Mouse (Mus musculus) kidney, adult 2 months (tissue): ENCODE measurements around the gene Sik3. TPM values are rescaled to one million over a fixed set of nuclear protein-coding genes. Genes with fewer than 3 reads are reported as not detected.

ENCODE experiments used
- DNase-seq: peaks from one replicate; pipeline ENCODE4 v3.0.0; 2021
- H3K27ac ChIP-seq: fragments of 200-500 bp; 2 replicates; pipeline ENCODE4 v1.5.1; 2012; ENCODE audit warnings: low read depth, low read length, control low read depth, inconsistent platforms; ENCODE audit not compliant: insufficient read depth
- H3K27me3 ChIP-seq: fragments of 200-500 bp; replicated peaks from 2 replicates; pipeline ENCODE4 v1.6.1; 2012; ENCODE audit warnings: mild to moderate bottlenecking, moderate library complexity, low read length, inconsistent platforms; ENCODE audit not compliant: control insufficient read depth, insufficient read depth
- H3K36me3 ChIP-seq: fragments of 200-500 bp; 2 replicates; pipeline ENCODE4 v1.6.1; 2012; ENCODE audit warnings: mild to moderate bottlenecking, moderate library complexity, low read length, inconsistent platforms; ENCODE audit not compliant: control insufficient read depth, insufficient read depth
- H3K4me1 ChIP-seq: fragments of 200-500 bp; 2 replicates; pipeline ENCODE4 v1.6.1; 2011; ENCODE audit warnings: low read length; ENCODE audit not compliant: control insufficient read depth, insufficient read depth
- H3K4me3 ChIP-seq: fragments of 200-500 bp; 2 replicates; pipeline ENCODE4 v1.5.1; 2011; ENCODE audit warnings: mild to moderate bottlenecking, low read depth, low read length, control low read depth; ENCODE audit not compliant: insufficient read depth
- CTCF ChIP-seq: fragments of 200-500 bp; conservative IDR thresholded peaks from 2 replicates; pipeline ENCODE4 v1.5.1; 2011; ENCODE audit warnings: low read depth, mild to moderate bottlenecking, control low read depth, low read length, moderate library complexity, mixed read lengths; ENCODE audit not compliant: insufficient read depth, insufficient read length
- POLR2A ChIP-seq: fragments of 200-500 bp; IDR thresholded peaks from one replicate; pipeline ENCODE4 v1.6.1; 2011; ENCODE audit warnings: low read depth, low read length, control low read depth
- WGBS: fragments of 180-500 bp; shearing (Covaris S2); methylation state at CpG from one replicate; pipeline ENCODE4 v1.1.7; 2018; 5-methylcytosine and 5-hydroxymethylcytosine counted together
- polyA plus RNA-seq: library from polyadenylated mRNA; depleted of rRNA; stranded (reverse); fragments of >200 nt; gene quantifications from 2 replicates; pipeline ENCODE4 v1.2.3, GENCODE M21; 2012

Sik3 gene
- polyA plus RNA-seq, 1 experiment = 32.2 TPM

DNA sequence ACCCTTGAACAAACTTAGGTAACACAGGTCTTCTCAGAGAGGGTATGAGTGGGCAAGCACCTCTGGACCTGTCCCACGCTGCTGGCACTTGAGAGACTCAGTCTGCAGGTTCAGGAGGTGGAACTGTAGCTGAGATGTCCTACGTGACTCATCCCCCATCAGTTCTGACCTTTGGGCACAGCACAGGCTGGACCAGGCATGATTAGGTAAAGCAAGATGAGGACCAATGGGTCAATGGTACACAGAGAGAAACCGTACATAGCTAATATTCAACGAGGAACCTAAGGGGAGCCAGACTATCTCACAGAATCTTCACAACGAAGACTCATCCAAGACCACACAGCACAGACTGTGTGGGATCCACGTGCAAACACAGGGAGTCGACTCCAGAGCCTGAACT is 226.2 kb downstream of the Sik3 start:
- WGBS = 83% methylated on average over 7 of the region's 7 CpGs
- no peaks in the 10 kb centered on the region for H3K36me3 ChIP-seq
- H3K27ac ChIP-seq = no peak overlapping the region
- TF ChIP-seq POLR2A = no peak
- no peak for TF ChIP-seq CTCF
- H3K4me1 ChIP-seq = 0 out of 2 replicates have a peak, but pooled peaks cover 6% of the 10 kb centered on the region
- no peaks in the 10 kb centered on the region for H3K27me3 ChIP-seq
- no peak for DNase-seq
- H3K4me3 ChIP-seq = no peak overlapping the region

- H3K27me3 ChIP-seq = no peaks in the 10 kb centered on the region
- no peak within 1 kb of the TSS for H3K27ac ChIP-seq
- H3K4me3 ChIP-seq = no peak within 1 kb of the TSS
- WGBS = 62% methylated on average over 7 of the region's 7 CpGs
- no peak for TF ChIP-seq POLR2A
- no peak for TF ChIP-seq CTCF
- H3K4me1 ChIP-seq = 0 out of 2 replicates have a peak, but pooled peaks cover 2% of the 10 kb centered on the region
- H3K36me3 ChIP-seq = no peaks in the 10 kb centered on the region
- peak; percentile 75 for DNase-seq
Observed at GRCm38 (mm10) chr9:46240526-46241153, 228.0 kb downstream of the Sik3 start, which contains the start of gene Apoa4. Gene Apoa4, plus strand, starts transcription at chr9:46240696.

DNA sequence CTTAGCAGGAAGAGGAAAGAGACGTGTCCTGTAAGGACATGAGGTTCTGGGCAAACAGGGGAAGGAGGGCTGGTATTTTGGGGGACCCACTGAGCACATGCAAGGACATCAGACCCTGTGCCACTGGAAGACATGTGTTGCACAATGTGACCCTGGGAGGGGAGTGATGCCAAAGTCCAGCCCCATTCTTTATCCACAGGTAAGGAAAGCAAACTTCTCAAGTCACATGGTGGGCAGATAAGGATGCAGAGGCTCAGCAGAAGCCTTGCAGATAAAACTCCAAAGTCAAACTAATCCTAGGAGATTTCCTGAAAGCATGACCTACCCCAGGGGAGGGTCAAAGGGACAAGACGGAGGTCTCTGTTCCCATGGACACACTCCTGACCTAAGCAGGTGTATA is 229.2 kb downstream of the Sik3 start:
- Histone ChIP-seq H3K27ac (no peak overlapping the region), H3K4me3 (no peak overlapping the region), H3K27me3 (no peaks in the 10 kb centered on the region), H3K36me3 (no peaks in the 10 kb centered on the region), H3K4me1 (no peaks in the 10 kb centered on the region)
- DNase-seq = no peak
- WGBS = 73% methylated on average over 2 of the region's 2 CpGs
- TF ChIP-seq POLR2A = no peak
- TF ChIP-seq CTCF = no peak

GRCm38 (mm10) chr9:46243122-46243521 is 230.5 kb downstream of the Sik3 start:
- H3K27me3 ChIP-seq = no peaks in the 10 kb centered on the region
- H3K27ac ChIP-seq = no peak overlapping the region
- no peak overlapping the region for H3K4me3 ChIP-seq
- H3K4me1 ChIP-seq = no peaks in the 10 kb centered on the region
- no peak for DNase-seq
- 71% methylated on average over 4 of the region's 4 CpGs for WGBS
- no peaks in the 10 kb centered on the region for H3K36me3 ChIP-seq
- TF ChIP-seq CTCF (no peak), POLR2A (no peak)

DNA sequence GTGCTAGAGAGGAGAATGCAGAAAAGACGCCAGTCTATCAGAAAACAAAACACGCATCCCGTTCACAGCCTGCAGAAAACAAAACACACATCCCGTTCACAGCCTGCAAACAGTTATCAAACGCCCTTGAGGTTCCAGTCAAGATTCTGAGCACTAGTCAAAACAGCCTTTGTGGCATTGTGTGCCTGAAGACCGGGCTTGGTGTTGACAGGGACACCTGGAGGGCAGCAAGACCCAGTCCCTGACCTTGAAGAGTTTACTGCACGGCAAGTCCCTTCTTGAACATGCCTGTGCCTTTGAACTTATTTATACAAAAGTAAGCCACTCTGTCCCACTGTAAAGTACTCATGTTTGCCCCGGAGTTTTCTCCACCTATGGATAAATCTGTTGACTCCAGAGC is 231.0 kb downstream of the Sik3 start:
- H3K36me3 ChIP-seq = no peaks in the 10 kb centered on the region
- no peaks in the 10 kb centered on the region for H3K27me3 ChIP-seq
- no peak overlapping the region for H3K4me3 ChIP-seq
- no peak for DNase-seq
- TF ChIP-seq POLR2A (no peak), CTCF (no peak)
- no peak overlapping the region for H3K27ac ChIP-seq
- H3K4me1 ChIP-seq = no peaks in the 10 kb centered on the region
- 65% methylated on average over 8 of the region's 8 CpGs for WGBS

DNA sequence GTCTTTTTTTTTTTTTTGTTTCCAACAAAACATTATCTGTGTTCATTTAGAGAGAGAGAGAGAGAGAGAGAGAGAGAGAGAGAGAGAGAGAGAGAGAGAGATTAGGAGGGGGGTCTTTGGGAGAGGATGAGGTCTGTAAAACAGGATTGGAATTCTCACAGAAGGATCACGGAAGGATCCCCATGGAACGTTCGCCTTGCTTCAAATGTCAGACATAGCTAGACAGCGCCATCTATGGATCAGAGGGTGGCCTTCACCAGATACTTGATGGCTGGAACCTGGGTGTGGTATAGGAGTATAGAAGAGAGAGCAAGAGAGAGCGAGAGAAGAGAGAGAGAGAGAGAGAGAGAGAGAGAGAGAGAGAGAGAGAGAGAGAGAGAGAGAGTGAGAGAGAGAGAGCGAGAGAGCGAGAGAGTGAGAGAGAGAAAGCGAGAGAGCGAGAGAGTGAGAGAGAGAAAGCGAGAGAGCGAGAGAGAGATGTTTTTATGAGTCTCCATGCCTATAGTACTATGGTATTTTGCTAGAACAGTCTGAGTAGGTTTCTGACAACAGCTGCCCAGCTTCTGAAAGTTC is 234.2 kb downstream of the Sik3 start:
- no peak overlapping the region for H3K4me3 ChIP-seq
- 26% methylated on average over 11 of the region's 11 CpGs for WGBS

GRCm38 (mm10) chr9:46256177-46256576 is 243.6 kb downstream of the Sik3 start:
- Histone ChIP-seq H3K4me3 (no peak overlapping the region), H3K4me1 (no peaks in the 10 kb centered on the region), H3K27me3 (no peaks in the 10 kb centered on the region), H3K36me3 (no peaks in the 10 kb centered on the region), H3K27ac (no peak overlapping the region)
- TF ChIP-seq CTCF = no peak
- TF ChIP-seq POLR2A = no peak
- peak; percentile 20 for DNase-seq
- WGBS = 89% methylated on average over 7 of the region's 7 CpGs

More for the DNA sequence above, 234.2 kb downstream of the Sik3 start:
- H3K36me3 ChIP-seq = no peaks in the 10 kb centered on the region
- no peaks in the 10 kb centered on the region for H3K4me1 ChIP-seq
- no peak overlapping the region for H3K27ac ChIP-seq
- peak; percentile 76 for DNase-seq
- TF ChIP-seq CTCF (peak; percentile 95), POLR2A (no peak)
- no peaks in the 10 kb centered on the region for H3K27me3 ChIP-seq
